Mouse (Mus musculus) testis, postnatal 10 days (tissue): ENCODE data around the gene Lmo7.

ENCODE experiments used
- DNase-seq: peaks from one replicate; pipeline ENCODE4 v3.0.0; 2021; ENCODE audit warnings: low spot score

Gene Lmo7

DNA sequence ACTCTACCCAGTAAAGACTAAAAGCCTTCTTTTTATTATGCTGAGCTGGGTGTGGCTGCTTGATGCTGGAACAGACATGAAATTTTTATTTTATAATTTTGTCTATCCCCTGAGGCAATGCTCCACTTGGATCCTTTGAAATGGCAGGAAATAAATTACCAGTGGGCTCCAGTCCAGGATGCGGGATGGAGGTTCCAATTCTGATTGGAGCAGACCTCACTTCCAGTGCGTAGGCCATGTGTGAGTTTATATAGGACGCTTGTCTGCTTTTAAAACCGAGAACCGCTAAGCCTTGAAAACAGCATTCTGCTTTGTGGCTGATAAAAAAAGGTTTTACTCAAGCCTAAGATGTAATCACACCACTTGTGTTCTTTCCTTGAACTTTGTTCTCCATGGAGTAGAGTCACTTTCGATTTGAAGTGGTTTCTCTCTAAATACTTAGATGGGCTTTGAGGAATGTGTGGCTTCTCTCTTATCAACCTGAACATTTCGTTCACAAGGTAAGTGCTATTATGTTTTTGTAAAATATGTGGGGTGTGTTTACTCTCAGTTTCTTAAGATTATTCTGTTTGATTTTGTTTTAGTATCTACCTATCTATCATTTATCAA lies 108.6 kb downstream of the Lmo7 start:
- DNase-seq, result no peak

DNA sequence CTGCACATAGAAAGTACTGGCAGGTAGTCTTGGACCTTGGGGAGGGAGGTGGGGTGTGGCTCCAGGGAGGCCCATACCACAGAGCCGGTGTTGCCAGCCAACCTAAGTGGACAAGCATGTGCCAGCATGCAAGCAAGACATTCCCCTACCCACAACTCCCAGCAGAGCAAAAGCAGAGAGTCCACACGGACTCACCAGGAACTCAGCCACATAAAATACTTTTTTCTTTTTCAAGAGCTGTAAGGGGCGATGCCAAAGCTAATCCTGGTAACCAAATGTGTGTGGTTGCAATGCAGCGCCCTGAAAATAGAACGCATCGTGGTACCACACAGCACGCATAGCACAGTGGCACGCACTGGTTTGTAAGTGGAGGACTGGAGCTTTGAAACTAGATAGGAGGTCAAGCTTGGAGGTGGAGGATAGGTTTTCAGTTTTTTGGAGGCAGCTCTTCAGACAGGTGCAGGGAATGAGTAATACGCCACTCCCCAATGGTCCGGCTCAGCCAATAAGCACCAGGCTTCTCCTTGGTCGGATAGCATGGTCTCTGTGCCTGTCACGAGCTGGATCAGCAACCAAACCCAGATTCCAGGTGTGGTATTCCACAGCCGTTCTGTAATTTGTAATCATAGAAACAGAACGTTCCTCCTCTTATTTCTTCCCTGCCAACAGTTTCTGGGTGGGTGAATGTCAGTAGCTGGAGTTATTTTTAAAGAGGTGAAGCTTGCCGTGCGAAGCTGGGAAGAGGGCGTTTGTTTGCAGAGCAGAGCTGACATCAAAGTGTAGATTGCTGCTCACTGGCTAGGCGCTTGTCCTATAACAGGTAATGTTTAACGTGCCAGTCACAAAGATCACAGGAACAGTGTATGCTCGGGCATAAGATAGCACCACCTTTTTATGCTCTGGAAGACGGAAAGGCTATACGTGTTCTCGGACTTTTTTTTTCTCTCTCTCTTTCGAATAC lies 110.3 kb downstream of the Lmo7 start:
- no peak for DNase-seq

DNA sequence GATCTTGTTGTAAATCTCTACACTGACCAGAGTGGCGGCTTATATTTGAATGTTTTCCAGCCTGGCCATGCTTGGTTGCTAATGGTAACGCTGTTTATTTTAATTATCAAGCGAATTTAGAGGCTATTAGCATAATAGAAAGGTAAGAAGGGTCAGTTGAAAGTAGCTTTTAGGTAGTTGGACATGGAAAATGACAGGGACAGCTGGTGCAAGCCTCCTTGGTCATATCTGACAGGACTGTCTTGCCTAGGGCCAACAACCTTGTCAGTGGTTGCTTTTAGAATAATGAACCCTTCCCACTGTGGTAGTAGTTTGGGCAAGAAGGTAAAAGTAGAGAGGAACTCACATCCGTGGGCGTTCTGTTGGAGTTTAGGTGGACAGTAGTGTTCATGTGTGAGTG lies 111.5 kb downstream of the Lmo7 start:
- DNase-seq, result no peak

DNA sequence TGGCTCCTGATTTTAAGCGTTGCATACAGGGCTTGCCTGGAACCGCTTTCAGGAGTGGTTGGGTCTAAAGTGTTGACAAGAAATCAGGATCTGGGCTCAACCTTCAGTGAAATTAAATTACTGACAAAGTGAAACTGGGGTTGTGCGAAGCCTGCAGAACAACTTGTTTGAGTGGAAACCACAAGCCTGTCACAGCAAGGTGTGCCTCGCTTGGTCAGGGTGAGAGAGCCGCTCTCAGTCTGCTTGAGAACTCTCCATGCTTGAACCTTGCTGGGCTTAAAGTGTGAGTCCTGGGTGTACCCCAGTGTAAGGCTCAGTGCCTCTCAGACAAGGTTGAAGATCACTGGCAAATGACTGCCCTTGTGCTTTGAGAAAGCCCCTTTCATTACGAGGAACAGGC lies 112.8 kb downstream of the Lmo7 start:
- no peak for DNase-seq

DNA sequence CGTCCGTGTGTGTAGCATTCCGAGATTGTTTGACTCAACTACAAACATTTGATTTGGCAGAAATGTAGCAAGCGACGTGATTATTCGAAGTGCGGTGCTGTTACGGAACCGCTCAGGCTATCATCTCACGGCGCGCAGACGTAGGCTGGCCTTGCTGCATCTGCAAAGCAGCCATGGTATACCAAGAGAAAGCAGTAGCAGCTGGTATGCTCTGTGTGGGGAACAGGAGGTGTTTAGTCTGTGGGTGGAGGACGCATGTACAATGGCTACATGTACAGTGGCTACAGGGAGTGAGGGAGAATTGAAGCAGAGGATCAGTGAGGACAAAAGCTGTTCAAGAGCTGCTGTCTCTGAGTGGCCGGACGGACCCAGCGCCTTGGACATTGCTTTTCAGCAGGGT lies 113.7 kb downstream of the Lmo7 start:
- no peak for DNase-seq

DNA sequence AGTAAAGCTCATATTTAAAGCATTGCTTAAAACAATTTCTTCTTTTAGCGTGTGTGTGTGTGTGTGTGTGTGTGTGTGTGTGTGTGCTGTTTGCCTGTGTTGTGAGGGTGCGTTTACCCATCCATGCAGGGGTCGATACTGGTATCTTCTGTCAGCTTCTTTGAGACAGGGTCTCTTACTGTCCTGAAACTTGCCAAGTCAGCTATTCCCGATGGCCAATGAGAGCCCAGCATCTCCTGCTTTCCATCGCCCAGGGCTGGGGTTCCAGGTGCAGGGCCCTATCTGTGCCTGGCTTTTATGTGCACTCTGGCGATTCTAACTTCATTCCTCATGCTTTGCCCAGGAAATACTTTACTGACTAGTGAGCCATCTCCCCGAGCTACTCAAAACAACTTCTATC lies 114.7 kb downstream of the Lmo7 start:
- no peak for DNase-seq

DNA sequence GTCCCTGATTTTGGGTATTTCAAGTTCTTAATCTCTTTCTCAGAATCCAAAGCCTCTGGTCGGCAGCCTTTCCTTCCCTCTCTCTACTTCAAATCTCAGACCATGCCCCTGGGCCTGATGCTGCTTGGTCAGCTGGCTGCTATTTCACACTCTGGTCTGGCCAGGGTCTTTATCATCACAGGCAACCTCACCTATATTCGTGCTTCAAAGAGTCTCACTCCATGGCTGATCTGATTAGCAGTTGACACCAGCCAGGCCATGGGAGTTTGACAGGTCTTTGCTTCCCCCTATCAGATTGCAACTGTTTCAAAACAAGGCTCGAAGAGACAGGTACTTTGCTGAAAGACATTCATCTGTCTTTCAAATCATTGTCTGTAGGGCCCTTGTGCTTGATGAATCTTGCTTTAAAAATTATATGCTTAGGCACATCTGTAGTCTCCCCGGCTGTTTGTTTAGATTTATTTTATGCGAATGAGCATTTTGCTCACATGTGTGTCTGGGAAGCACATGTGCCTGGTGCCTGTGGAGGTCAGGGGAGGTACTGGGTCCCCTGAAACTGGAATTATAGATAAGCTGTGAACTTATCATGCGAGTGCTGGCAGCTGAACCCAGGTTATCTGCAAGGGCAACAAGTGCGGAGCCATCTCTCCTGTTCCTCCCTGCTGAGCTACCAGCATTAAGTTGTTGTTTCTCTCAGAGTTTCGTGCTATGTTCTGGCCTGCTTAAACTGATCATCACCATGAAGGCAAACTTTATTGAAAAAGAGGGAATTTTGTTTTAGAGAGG lies 116.5 kb downstream of the Lmo7 start:
- DNase-seq, result no peak

DNA sequence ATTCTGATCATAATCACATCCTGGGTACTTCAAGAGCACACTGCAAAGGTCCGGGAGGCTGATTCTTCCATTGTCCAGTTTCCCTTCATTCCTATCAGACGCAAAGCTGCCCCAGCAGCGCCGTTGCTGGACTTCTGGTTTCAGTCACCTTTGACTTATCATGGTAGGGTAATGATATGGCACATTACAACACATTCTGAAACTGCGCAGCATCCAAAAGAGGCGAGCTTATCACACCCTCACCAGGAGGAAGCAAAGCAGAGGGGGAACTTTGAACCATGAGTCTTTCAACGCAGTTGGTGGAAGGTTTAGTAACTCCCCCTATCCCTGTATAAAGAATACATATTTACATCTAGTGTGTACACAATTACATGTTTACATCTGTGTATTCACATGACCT lies 117.8 kb downstream of the Lmo7 start:
- DNase-seq, result no peak

DNA sequence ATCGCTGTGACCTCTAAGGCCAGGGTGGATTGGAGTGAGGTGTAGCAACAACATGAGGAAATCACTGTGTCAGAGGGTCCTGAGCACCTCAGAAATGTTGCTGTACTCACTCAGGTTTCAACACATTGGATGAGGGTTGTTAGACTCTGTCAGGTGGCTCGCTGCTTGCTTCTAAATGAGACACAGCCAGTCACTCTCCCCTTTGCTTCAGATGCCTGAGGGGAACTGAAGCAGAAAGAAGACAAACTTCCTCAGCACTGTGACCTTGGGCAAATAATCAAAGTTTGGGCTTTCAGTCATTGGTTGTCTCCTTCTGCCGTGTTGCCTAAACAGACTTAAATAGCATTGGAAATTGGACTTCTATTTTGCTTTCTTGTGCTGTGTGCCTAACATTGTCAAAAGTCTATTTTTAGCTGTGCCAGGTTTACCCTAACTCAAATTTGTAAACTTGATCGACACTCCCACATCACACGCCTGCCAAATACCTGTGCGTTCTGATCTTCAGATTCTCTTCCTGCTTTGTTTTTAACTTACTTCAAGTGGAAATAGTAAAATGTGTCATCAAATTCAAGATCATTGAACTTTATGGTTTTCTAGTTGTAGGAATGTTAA lies 122.9 kb downstream of the Lmo7 start:
- DNase-seq, result no peak

DNA sequence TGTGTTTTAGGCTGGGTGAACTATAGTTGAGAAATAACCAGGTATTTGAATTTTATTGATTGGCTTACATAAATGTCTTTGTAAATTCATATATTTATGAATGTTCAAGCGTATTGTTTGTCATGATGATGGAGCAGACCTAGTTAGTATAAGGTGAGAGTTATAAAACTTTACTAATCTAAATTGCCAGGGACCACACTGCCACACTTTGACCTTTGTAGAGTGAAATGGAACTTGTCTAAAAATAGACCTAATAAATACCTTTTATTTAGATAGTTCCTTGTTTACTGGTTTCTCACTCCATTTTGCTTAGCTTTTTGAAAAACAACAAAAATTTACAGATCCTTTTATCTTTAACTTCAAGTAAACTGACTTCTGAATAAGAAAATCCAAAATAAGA lies 123.5 kb downstream of the Lmo7 start:
- no peak for DNase-seq

DNA sequence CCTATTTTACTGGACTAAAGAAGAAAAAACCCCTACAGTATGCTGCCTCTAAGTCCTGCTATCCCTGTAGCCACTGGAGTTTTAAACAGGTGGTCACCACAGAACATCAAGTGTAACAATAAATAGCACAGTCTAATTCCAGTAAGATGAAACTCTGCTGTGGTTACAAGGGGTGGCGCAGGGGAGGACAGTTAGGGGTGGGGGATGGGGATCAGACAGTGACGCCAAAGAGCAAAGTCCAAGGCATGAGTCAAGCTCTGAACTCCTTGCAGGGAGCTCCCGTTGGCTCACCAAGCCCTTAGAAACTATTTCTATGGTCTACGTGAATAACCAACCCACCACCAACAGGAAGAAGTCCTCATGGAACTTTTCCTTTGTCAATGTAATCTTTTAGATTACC lies 124.0 kb downstream of the Lmo7 start:
- DNase-seq, result no peak

DNA sequence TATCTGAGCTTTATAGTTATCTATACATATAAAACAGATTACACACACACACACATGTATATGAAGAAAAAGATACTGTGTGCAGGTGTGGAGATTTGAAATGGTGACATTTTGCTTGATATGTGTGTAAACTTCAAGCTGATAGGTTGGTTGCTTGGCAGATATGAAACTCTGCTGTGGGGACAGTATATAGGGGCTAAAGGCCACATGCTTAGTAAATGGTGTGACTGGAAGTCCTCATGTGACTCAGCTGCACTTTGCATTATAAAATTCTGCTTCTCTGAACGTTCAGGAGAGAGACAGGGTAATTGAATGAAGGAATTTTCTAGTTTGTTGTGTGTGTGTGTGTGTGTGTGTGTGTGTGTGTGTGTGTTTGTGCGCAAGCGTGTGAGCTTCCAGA lies 124.5 kb downstream of the Lmo7 start:
- no peak for DNase-seq

DNA sequence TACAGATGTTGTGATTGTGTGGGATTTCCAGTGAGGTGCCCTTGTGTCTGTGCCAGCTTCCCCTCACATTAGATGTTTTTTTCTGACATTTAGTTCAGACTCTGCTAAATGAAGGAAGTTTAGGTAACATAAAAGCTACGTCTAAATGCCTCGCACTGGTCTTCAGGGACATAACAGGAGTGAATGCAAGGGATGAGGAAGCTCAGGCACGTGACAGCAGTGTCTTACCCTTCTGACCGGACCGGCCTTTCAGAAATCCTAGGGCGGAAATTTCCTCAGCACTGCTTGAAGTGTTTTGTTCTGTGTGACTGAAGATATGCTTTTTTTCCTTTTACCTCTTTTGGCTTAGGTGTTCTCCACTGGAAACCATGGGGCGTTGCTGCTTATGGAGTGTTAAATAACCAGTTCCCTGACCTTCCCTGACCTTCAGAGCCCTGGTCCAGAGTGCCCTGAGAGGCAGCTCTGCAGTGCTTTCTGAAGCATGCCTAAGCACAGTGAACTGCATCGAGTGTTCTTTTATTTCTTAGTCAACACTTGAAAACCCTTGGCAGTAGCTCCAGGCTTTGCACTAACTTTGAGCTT lies 129.6 kb downstream of the Lmo7 start:
- DNase-seq, result no peak

DNA sequence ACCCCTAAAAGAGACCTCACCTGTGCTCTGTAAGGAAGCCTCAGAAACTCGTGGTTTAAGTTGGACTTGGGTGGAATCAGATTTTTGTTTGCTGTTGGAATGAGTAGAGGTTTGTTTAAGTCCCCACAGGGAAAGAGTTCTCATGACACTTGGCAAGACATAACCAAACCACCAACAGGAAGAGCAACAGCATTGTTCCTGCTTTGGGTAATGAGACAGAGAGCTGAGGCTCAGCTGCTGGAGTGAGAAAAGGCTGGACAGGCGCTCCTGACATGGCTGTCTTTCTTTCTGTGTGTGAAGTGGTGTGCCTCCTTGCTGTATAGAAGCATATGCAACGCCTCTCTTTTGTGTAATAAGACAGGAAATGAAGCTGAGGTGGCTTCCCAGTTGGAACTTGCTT lies 132.3 kb downstream of the Lmo7 start:
- no peak for DNase-seq

DNA sequence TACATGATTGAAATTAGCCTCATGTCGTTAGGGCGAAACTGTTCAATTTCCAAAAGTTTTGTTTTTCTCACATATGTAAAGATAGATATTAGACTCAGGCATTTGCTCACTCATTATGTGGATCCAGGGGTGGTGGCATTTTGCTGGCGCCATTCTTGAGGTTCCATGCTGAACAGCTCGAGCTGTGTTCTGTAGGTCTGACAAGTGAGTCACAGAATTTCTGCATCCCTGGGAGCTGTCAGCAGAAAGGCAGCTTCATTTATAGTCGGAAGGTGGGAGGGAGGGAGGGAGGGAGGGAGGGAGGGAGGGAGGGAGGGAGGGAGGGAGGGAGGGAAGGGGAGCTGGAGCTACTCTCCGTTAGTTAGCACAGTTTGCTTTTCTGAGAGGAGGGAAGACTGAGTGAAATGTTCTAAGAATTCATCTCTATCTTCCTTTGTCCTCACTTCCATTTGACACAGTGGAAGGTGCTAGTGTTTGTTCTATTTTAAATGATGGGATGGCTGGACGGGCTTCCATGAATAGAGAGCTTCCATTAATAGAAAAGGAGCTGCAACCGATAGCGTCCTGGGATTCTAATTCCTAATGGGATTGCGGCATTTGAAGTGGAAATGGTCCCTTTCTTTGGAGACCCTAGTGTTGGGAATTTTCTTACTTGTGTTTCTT lies 137.4 kb downstream of the Lmo7 start:
- DNase-seq, result no peak

DNA sequence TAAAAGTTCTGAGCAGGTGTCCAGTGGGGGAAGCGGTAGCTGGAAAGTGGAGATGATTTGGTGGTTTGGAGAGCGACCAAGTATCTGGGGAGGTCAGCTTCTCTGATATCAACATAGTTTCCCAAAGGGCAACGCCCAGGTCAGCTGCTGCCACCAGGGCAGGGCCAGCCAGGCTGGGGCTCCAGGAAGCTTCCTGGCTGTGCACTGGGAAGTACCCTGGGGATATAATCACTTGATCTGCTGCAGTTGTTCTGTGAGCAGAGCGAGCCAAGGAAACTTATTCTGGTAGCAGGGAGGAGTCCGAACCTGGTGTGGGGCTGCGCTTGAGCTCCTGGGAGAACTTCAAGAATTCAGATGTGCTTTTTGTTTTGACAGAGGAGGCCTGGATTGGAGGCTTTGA lies 139.4 kb downstream of the Lmo7 start:
- DNase-seq, result no peak

DNA sequence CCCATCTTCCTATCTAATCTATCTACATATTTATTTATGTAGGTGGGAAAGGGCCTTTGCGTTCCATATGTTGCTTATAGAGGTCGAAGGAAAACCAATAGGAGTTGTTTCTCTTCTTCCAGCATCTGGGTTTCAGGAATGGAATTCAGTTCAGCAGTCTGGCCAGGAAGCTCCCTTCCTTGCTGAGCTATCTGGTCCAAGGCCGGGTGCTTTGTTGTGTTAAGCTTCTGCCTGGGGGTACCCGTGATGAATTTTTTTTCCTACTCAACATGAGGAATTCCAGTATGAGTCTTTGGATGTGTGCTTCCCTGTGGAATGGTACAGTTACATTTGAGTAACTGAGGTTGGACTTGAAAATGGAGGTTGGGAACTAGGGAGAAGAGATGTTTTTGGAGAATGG lies 139.9 kb downstream of the Lmo7 start:
- no peak for DNase-seq

DNA sequence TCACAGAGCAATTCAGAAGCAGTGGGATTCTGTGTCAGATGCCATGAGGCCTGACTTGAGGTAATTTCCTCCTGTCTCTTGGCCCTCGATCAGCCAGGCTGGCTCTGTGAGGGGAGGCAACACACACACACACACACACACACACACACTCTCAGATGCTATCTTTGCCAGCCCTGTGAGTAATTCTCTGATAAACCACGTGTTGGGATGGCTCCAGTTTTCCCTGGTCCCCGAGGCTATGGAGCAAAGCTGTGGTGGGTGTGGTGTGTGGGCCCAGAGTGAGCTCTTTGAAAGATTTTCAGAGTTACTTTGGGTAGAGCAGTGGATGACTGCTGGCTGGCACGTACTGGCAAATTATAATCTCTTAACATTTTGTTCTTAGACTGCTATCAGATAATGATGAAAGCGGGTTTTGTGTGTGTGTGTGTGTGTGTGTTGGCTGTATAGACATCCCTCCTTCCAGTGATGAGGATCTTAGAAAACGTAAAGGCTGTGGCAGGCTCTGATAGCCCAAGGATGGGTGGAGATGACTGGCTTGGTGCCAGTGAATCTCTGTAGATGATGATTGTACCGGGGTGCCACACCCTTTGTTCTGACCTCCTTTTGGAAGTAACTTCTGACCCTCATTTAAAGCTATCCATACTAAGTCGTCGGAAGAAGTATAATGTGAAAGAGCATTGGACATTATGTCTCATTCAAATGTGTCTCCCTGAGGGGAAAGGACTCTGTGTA lies 140.6 kb downstream of the Lmo7 start:
- DNase-seq, result no peak

DNA sequence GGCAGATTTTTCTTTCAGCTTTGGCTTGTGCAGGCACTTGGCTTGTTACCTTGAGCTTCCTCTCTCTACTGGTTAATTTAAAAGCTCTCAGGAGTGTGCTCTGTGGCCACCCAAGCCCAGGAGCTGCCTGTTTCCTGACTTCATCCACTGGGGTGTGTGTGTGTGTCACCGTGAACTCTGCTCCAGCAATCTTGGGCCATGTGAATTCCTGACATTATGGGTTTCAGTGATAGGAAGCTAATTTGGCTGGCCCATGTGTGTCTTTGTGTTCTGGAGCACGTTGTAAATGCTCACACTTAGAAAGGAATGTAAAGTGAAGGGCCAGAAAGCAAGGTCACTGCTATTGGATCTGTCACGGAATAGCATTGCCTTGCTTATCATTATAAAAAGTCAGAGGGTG lies 143.1 kb downstream of the Lmo7 start:
- DNase-seq, result no peak

DNA sequence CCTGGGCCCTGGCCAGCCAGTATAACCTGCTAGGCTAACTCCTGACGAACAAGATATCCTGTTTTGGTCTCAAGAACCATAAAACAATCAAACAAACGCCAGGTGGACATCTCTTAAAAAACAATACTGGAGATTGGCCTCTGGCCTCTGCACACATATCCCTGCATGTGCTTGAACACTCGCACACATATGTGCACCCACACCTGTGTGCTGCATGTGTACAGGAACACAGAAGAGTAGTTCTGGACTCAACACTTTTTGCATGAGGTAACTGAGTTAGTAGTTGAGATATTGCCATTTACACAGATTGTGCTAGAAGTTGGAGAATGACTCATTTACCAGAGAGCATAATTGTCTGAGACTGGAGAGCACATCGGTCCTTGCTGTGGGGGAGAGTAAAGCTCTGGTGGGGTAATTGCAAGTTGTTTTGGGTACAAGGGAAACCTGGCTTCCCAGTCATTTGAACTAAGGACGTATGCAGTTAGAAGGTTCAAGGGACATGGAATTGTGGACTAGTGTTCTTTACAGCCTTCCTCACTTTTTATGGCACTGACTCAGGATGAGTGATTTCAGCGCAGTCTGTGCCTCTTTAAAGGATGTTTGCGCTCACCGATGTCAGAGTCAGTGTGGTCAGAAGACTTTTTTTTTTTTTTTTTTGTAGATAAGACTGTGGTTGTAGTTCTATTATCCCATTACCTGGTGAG lies 148.7 kb downstream of the Lmo7 start:
- no peak for DNase-seq
